Mouse (Mus musculus) MN1 (cell line): Measurements from ENCODE around the gene Mum1.
A peak's percentile ranks its signal among the peaks of the same experiment; 100 is the strongest.

Experiments used
- DNase-seq: peaks from one replicate; pipeline ENCODE4 v3.0.0-alpha.2; 2016; ENCODE audit warnings: low spot score

Gene Mum1

GRCm38 (mm10) chr10:80226416-80227165 lies at the start of gene Mum1:
TSS of gene Mum1 (plus strand) at chr10:80226434.
- peak; percentile 98 for DNase-seq

- DNase-seq: peak; percentile 65
These were observed 48.6 kb upstream of the Mum1 start for GRCm38 (mm10) chr10:80177441-80178279.

GRCm38 (mm10) chr10:80179068-80180051 lies 46.9 kb upstream of the Mum1 start, which contains the start of gene Efna2:
TSS of gene Efna2 (plus strand) at chr10:80179482.
- peak; percentile 61 for DNase-seq

- DNase-seq: no peak
These were observed 45.9 kb upstream of the Mum1 start for GRCm38 (mm10) chr10:80180288-80180687.

- no peak for DNase-seq
These were observed 45.4 kb upstream of the Mum1 start for GRCm38 (mm10) chr10:80180823-80181222.

GRCm38 (mm10) chr10:80182547-80182946 lies 43.7 kb upstream of the Mum1 start:
- no peak for DNase-seq

GRCm38 (mm10) chr10:80186649-80187048 lies 39.6 kb upstream of the Mum1 start:
- DNase-seq: no peak

- DNase-seq: no peak
These were observed 38.5 kb upstream of the Mum1 start for GRCm38 (mm10) chr10:80187739-80188138.

GRCm38 (mm10) chr10:80188453-80189024 lies 37.7 kb upstream of the Mum1 start:
- no peak for DNase-seq

- DNase-seq: no peak
These were observed 36.2 kb upstream of the Mum1 start for GRCm38 (mm10) chr10:80189999-80190398.

GRCm38 (mm10) chr10:80190491-80191051 lies 35.7 kb upstream of the Mum1 start:
- DNase-seq: peak; percentile 75

- no peak for DNase-seq
These were observed 32.3 kb upstream of the Mum1 start for GRCm38 (mm10) chr10:80193976-80194375.

GRCm38 (mm10) chr10:80194441-80194840 lies 31.8 kb upstream of the Mum1 start:
- no peak for DNase-seq

- DNase-seq: no peak
These were observed 30.1 kb upstream of the Mum1 start for GRCm38 (mm10) chr10:80196167-80196566.

GRCm38 (mm10) chr10:80196778-80197581 lies 29.3 kb upstream of the Mum1 start:
- DNase-seq: no peak

GRCm38 (mm10) chr10:80199440-80200008 lies 26.7 kb upstream of the Mum1 start:
- peak; percentile 94 for DNase-seq

GRCm38 (mm10) chr10:80200485-80200884 lies 25.7 kb upstream of the Mum1 start:
- DNase-seq: no peak

GRCm38 (mm10) chr10:80204055-80204454 lies 22.2 kb upstream of the Mum1 start:
- DNase-seq: no peak

GRCm38 (mm10) chr10:80207201-80207600 lies 19.0 kb upstream of the Mum1 start:
- DNase-seq: no peak

- no peak for DNase-seq
These were observed 18.6 kb upstream of the Mum1 start for GRCm38 (mm10) chr10:80207676-80208075.
